Mouse (Mus musculus) liver, embryonic 15.5 days (tissue): ENCODE measurements around the gene Gm29094. TPM values are rescaled to one million over a fixed set of nuclear protein-coding genes. Genes with fewer than 3 reads are reported as not detected.

Source experiments
- ATAC-seq: fragments of 200-750 bp; cut with Nextera tagmentation; 2 replicates; pipeline ENCODE4 v1.8.0; 2017; ENCODE audit warnings: moderate number of reproducible peaks, mild to moderate bottlenecking, moderate library complexity; ENCODE audit not compliant: insufficient read depth
- H3K27ac ChIP-seq: fragments of 300-500 bp; sonication (generic); replicated peaks from 2 replicates; pipeline ENCODE4 v1.5.1; 2015; ENCODE audit warnings: mild to moderate bottlenecking, inconsistent platforms
- H3K27me3 ChIP-seq: fragments of 300-500 bp; sonication (generic); 2 replicates; pipeline ENCODE4 v1.6.1; 2015; ENCODE audit warnings: mild to moderate bottlenecking, inconsistent platforms
- H3K36me3 ChIP-seq: fragments of 300-500 bp; sonication (generic); replicated peaks from 2 replicates; pipeline ENCODE4 v1.6.1; 2015; ENCODE audit warnings: moderate library complexity, mild to moderate bottlenecking, inconsistent platforms
- H3K4me1 ChIP-seq: fragments of 300-500 bp; sonication (generic); replicated peaks from 2 replicates; pipeline ENCODE4 v1.6.1; 2015; ENCODE audit warnings: inconsistent platforms
- H3K4me2 ChIP-seq: fragments of 300-500 bp; sonication (generic); 2 replicates; pipeline ENCODE4 v1.6.1; 2015; ENCODE audit warnings: moderate library complexity, mild to moderate bottlenecking, inconsistent platforms
- H3K4me3 ChIP-seq: fragments of 300-500 bp; sonication (generic); replicated peaks from 2 replicates; pipeline ENCODE4 v1.5.1; 2015; ENCODE audit warnings: mild to moderate bottlenecking, inconsistent platforms
- H3K9ac ChIP-seq: fragments of 300-500 bp; sonication (generic); 2 replicates; pipeline ENCODE4 v1.6.1; 2015; ENCODE audit warnings: moderate library complexity, mild to moderate bottlenecking, inconsistent platforms
- H3K9me3 ChIP-seq: fragments of 300-500 bp; sonication (generic); replicated peaks from 2 replicates; pipeline ENCODE4 v1.6.1; 2016; ENCODE audit warnings: inconsistent platforms
- WGBS: fragments of 180-500 bp; shearing (Covaris S2); methylation state at CpG from one replicate; pipeline ENCODE4 v1.1.7; 2015; ENCODE audit warnings: mixed read lengths; ENCODE audit not compliant: insufficient replicate concordance; 5-methylcytosine and 5-hydroxymethylcytosine counted together
- polyA plus RNA-seq: library from polyadenylated mRNA; unstranded; fragments of >200 nt; fragmentation: Nextera tagmentation; extraction: Ambion mirVana; gene quantifications from 2 replicates; pipeline ENCODE4 v1.2.1, GENCODE M21; 2015

The Gm29094 gene
- polyA plus RNA-seq, 1 experiment from 2014 or later, result 0.45 TPM

DNA sequence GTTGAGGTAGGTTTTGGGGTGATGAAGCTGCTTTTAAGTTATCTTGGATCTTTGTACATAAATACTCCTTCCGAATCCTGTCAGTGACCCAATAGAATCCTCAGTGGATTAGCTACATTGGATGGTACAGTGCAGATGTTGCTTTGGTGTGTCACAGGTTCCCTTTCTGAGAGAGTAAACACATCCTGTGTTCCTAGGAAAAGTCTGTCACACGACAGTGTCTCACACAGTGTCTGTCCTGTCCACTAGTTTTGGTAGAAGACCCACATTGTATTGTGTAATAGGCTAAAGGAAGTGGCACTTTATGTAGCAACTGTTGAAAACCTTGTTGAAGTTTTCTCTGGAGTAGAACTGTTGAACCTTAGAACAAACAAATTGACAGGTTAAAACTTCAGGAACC lies 54.2 kb downstream of the Gm29094 start:
- ATAC-seq, result no peak
- Histone ChIP-seq H3K4me2 (no peak overlapping the region), H3K27me3 (no peaks in the 10 kb centered on the region), H3K4me1 (no peaks in the 10 kb centered on the region), H3K4me3 (no peak overlapping the region), H3K36me3 (no peaks in the 10 kb centered on the region), H3K9me3 (no peaks in the 10 kb centered on the region), H3K9ac (no peak overlapping the region), H3K27ac (no peak overlapping the region)
- 48% methylated on average over 2 of the region's 2 CpGs for WGBS

GRCm38 (mm10) chr9:89256556-89257335 lies 57.6 kb downstream of the Gm29094 start:
- ATAC-seq, result no peak
- no peak overlapping the region for H3K4me2 ChIP-seq
- no peak overlapping the region for H3K4me3 ChIP-seq
- H3K27ac ChIP-seq, result no peak overlapping the region
- H3K36me3 ChIP-seq, result no peaks in the 10 kb centered on the region
- H3K9me3 ChIP-seq, result no peaks in the 10 kb centered on the region
- H3K4me1 ChIP-seq, result no peaks in the 10 kb centered on the region
- no peaks in the 10 kb centered on the region for H3K27me3 ChIP-seq
- H3K9ac ChIP-seq, result no peak overlapping the region
- 19% methylated on average over 12 of the region's 12 CpGs for WGBS

DNA sequence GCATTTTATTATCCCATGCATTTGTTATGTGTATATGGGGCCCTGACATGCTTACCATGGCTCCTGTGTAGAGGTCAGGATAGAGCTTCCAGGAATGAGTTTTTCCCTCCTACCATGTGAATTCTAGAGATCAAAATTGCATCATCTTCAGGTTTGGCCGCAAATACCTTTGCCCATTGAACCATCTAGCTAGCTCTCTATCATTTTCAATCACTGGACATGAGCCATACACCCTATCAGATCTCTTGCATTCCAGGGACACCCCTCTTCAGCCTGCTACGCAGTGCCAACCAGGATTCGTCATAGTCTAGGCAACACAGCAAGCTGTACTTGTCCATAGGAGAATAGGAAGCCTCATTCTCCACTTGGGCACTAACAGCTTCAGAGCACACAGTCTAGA lies 64.8 kb downstream of the Gm29094 start:
- H3K9me3 ChIP-seq, result no peaks in the 10 kb centered on the region
- ATAC-seq, result no peak
- no peak overlapping the region for H3K27ac ChIP-seq
- H3K4me1 ChIP-seq, result no peaks in the 10 kb centered on the region
- no peaks in the 10 kb centered on the region for H3K36me3 ChIP-seq
- no peak overlapping the region for H3K9ac ChIP-seq
- no peaks in the 10 kb centered on the region for H3K27me3 ChIP-seq
- no peak overlapping the region for H3K4me2 ChIP-seq
- H3K4me3 ChIP-seq, result no peak overlapping the region
- 77% methylated on average over 3 of the region's 3 CpGs for WGBS

DNA sequence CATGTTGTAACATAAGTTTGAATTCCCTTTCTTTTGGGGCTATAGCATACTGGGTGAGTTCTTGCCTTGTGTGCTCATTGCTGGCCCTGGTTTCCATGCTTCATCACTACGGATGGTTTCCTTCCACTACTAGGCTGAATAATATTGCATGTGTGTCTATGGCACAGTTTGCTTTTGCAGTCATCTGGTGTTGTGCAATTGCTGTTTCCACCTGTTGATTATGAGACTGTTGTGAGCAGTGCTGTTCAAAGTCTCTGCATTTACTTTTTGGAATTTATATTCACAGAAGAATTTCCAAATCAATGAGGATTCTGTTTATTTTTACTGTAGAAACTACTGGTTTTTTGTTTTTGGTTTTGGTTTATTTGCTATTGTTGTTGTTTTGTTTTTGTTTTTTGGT lies 65.4 kb downstream of the Gm29094 start:
- Histone ChIP-seq H3K36me3 (no peaks in the 10 kb centered on the region), H3K9me3 (no peaks in the 10 kb centered on the region), H3K9ac (no peak overlapping the region), H3K4me1 (no peaks in the 10 kb centered on the region), H3K4me2 (no peak overlapping the region), H3K27ac (no peak overlapping the region), H3K4me3 (no peak overlapping the region), H3K27me3 (no peaks in the 10 kb centered on the region)
- WGBS, result 64% methylated on average over 1 of the region's 1 CpGs
- no peak for ATAC-seq

Other genes starting within 250 kb of the Gm29094 start
- gene Bcl2a1a, start 242.5 kb upstream of the Gm29094 start, polyA plus RNA-seq, result 0.35 and 0.83 TPM in 2 replicates
- not detected in 2 replicates for gene Trim43b, start 106.5 kb upstream of the Gm29094 start, polyA plus RNA-seq
- 0.97 and 1.2 TPM in 2 replicates for gene Bcl2a1b, start 170 bp upstream of the Gm29094 start, polyA plus RNA-seq
- 14.3 and 16.0 TPM in 2 replicates for gene Mthfs, start 11.3 kb downstream of the Gm29094 start, polyA plus RNA-seq